Mouse (Mus musculus) activated CD4-positive, CD25-positive, alpha-beta regulatory T cell, adult 4 months (primary cell): ENCODE results near the gene Glmp. TPM values are rescaled to one million over a fixed set of nuclear protein-coding genes. Genes with fewer than 3 reads are reported as not detected.
A peak's percentile ranks its signal among the peaks of the same experiment; 100 is the strongest.
"Not testable (repeated sequence)": the region's sequence is repeated elsewhere in the genome, so short reads cannot be mapped to it uniquely, and the experiment has no call there.

Experiments
- ATAC-seq: one replicate; pipeline ENCODE4 v1.8.0; 2017
- polyA plus RNA-seq, 2 experiments: library from polyadenylated mRNA; unstranded; fragments of 100-300 nt; shearing (Covaris generic); gene quantifications; one replicate each; pipeline ENCODE4 v1.2.1; 2017

Glmp gene
- polyA plus RNA-seq: 100 to 1,000 TPM; 356 to 375 TPM

GRCm38 (mm10) chr3:88324951-88325405 lies at the start of gene Glmp:
Gene Glmp (plus strand): TSS chr3:88325023.
- peak; percentile 88 for ATAC-seq

- ATAC-seq: no peak
Measured at GRCm38 (mm10) chr3:88276121-88276520, 48.7 kb upstream of the Glmp start.

GRCm38 (mm10) chr3:88276529-88277143 lies 48.2 kb upstream of the Glmp start:
- no peak for ATAC-seq

DNA sequence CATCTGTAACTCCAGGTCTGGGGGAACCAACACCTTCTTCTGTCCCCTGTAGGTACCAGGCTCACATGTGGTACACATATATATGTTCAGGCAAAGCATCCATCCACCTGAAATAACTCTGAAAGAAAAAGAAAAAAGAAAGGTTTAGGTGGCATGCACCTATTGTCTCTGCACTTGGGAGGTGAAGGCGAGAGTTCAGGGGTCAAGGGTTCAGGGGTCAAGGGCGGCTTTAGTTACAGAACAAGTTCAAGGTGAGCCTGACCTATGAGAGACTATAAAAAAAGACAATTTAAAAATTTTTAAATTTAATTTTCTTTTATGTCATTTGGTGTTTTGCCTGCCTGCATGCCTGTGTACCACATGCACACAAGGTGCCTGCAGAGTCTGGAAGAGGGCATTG lies 44.8 kb upstream of the Glmp start:
- no peak for ATAC-seq

DNA sequence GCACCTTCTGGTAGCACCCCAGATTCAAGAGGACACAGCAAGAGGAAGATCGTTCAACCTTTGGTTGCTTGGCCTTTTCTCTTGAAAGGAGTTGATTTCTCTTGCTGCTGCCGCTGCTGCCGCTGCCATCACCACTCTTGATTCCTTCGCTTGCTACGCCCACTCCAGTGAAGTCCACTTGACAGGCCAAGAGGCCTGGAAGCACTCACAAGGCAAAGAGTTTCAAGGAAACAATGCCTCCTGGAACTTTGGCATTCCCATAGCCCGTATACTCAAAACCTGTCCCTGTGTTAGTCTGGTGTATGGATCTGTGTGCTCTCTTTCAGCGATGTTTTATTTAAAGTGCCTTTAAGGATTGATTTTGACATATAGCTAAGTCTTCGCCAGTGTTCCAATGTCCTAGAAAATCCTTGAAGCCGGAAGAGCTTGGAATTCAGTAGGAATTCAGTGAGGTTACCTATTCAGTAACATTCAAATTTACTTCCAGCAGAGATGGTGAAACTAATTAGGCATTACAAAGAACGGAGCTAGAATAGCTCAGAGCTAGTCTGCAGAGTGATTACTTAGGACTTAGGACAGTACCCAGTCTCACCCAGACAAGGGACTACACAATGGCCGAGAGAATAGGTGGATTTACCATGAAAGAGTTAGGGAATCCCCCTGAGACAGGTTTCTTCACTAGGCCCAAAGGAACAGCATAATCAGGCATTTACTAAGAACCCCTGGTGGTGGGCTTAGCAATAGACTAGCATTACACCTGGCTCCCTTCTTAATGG lies 43.5 kb upstream of the Glmp start:
- ATAC-seq: not testable (repeated sequence)

- ATAC-seq: not testable (repeated sequence)
Measured at GRCm38 (mm10) chr3:88284815-88285564, 39.8 kb upstream of the Glmp start.

DNA sequence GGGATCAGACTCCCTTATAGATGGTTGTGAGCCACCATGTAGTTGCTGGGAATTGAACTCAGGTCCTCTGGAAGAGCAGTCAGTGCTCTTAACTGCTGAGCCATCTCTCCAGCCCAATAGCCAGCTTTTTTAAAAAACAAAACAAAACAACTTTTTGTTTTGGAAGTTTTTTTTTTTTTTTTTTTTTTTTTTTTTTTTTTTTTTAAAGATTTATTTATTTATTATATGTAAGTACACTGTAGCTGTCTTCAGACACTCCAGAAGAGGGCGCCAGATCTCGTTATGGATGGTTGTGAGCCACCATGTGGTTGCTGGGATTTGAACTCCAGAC lies 39.3 kb upstream of the Glmp start:
- ATAC-seq: not testable (repeated sequence)

DNA sequence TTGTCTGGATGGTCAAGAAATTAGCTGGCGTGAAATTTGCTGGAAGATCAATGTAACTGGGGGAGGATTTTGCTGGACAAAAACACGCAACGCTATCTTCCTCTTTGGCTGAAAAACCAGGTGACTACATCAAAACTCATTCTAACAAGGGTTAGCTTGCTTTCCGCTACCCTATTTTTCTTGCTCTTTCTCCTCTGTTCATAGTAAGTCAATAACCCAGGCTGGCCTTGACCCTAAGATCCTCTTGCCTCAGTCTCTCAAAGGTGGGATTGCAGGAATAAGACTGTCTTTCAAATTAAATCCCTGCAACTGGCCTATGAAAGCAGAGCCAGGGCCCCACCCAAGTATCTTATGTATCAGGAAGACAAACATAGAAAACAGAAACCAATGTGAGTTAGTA lies 37.7 kb upstream of the Glmp start, which contains the start of gene Gm38392:
Gene Gm38392 (minus strand): TSS at position 101 of the 400 bp plus-strand sequence.
- ATAC-seq: no peak

DNA sequence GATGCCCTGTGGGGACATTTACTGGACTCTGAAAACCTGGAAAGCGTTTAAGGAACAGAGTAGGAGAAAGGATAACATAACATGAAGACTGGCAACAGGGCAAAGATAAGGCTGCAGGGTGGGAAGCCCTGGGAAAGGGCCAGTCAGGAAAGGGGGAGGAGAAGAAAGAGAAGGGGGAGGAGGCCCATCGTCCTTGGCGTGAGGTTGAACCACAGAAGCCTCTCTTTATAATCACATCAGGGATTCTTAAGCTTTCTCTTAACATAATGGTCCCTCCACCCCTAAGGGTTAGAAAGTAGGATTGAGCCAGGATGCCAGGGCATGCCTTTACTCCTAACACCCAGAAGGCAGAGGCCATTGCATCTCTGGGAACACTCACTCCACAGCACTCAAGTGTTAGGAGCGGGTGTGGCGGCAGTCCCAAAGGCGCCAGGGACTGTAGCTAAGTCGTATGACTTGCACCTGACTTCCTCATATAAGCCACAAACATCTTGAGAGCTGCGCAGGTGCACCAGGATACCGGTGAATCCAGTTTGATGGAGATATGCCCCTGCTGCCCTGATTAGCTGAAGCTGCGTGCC lies 36.6 kb upstream of the Glmp start:
- not testable (repeated sequence) for ATAC-seq

- no peak for ATAC-seq
Measured at GRCm38 (mm10) chr3:88291970-88292369, 32.9 kb upstream of the Glmp start.

GRCm38 (mm10) chr3:88295272-88295671 lies 29.6 kb upstream of the Glmp start:
- not testable (repeated sequence) for ATAC-seq

DNA sequence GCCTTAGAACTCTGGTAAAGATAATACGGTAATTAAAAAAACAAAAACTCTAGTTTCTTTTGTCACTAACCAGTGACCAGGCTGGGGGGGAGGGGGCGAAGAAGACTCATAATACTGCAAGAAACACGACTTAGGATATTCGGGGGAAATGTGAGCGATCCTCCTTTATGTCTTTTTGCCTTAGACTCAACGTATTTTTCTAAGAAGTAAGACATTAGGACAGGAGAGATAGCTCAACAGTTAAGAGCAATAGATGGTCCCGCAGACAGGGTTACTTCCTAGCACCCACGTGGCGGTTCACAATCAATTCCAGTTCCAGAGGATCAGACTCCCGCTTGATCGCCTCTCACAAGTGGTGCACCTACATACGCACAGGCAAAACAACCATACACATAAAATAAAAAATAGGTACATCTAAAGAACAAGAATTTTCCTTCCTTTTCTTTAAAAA lies 28.7 kb upstream of the Glmp start:
- ATAC-seq: no peak

- peak; percentile 93 for ATAC-seq
Measured at GRCm38 (mm10) chr3:88296561-88297318, 28.1 kb upstream of the Glmp start, which contains the start of the genes Tsacc and Cct3. Gene Tsacc (minus strand): TSS chr3:88296999. Gene Cct3 (plus strand): TSS chr3:88297116.

DNA sequence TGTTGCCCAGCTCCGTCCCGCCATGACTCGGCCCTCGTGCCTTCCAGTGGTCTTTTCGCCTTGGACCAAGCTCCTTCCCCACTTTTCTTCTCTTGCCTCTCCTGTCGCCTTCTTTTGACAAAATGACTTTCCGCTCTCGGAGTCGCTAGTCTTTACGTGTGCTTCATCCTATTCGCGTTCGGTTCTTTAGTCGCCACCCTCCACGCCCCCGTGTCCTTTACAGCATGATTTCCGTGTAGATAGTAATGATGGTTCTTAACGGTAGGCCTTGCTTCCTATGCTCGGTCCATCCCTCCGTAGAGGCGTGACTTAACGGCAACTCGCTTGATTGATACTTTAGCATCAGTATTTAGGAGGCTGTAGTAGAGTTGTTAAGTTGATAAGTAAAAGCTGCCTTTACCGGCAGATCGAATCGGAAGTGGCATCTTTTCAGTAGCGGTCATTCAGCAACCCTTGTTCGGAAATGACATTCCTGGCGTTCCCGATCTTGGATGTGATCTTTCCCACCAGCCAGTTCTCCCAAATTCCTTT lies 27.4 kb upstream of the Glmp start:
- ATAC-seq: peak; percentile 41

DNA sequence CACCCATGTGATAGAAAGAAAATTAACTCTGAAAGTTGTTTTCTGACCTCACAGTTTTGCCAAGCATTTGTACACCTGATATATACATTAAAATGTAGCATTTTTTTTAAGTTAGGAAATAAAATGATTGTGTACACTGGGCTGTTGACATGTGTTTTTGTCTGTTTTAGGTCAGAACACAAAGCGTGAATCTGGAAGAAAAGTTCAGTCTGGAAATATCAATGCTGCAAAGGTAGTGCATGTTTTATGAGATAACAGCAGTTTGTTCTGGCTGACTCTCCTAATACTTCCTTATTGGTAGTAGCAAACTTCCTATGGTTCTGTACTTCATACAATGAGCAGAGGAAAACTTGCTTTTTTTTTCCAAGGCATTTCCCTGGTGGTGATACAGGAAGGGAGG lies 25.7 kb upstream of the Glmp start:
- ATAC-seq: no peak

DNA sequence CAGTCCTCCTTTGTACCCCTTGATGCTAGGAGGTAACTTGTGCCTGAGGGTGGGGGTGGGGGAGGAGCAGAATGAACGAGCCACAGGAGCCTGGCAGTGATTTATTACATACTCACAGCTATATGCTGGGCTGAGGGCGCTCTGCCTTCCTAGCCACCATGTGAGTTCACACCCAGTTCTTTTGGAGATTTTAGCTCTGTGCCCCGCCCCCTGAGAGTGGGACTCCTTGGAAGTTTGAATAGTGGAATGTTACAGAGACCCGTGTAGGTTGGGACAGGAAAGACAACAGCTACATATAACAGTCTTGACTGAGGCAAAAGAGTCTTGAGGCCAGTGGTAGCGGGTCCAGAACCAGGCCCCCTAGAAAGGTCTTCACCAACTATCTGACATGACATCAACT lies 4.1 kb downstream of the Glmp start:
- ATAC-seq: no peak

DNA sequence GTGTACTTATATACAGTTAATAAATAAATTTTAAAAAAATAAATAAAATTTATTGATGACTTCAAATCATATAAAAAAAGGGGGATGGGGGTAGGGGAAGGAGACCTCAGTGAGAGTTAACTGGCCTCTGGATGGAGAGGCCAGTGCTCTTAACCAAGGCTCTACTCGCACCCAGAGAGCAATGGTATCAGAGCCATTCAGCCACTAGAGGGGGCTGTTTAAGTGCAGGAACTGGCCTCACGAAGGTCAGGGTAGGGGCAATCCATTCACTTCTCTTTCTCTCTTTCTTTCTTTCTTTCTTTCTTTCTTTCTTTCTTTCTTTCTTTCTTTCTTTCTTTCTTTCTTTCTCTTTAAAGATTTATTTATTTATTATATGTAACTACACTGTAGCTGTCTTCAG lies 6.5 kb downstream of the Glmp start:
- ATAC-seq: no peak

GRCm38 (mm10) chr3:88334029-88334658 lies 9.3 kb downstream of the Glmp start:
- ATAC-seq: no peak

GRCm38 (mm10) chr3:88334902-88335435 lies 10.1 kb downstream of the Glmp start:
- no peak for ATAC-seq

GRCm38 (mm10) chr3:88335436-88336053 lies 10.7 kb downstream of the Glmp start:
- peak; percentile 7 for ATAC-seq
